Mouse (Mus musculus): Measurements from ENCODE around the gene Nr6a1. TPM values are rescaled to one million over a fixed set of nuclear protein-coding genes. Genes with fewer than 3 reads are reported as not detected.

Gene Nr6a1
- polyA plus RNA-seq, 1 experiment from 2014 or later = 3.3 TPM

GRCm38 (mm10) chr2:38926145-38926891, 1.2 kb downstream of the Nr6a1 start:
- WGBS = 0% methylated on average over 45 of the region's 53 CpGs
- H3K4me1 ChIP-seq (ENCODE audit: control insufficient read depth, insufficient read depth, low read length) = peaks cover 12% of the 10 kb centered on the region
- peak overlapping the region; percentile 53 for H3K9ac ChIP-seq (replicated peaks; ENCODE audit: low read depth, low read length)
- H3K9me3 ChIP-seq (ENCODE audit: control insufficient read depth, low read length) = no peaks in the 10 kb centered on the region
- H3K36me3 ChIP-seq (ENCODE audit: control insufficient read depth, insufficient read depth, low read length) = no peaks in the 10 kb centered on the region
- H3K27me3 ChIP-seq (ENCODE audit: control insufficient read depth, insufficient read depth, low read length) = no peaks in the 10 kb centered on the region
- peak; percentile 92 for ATAC-seq (ENCODE audit: low read depth)
- peak overlapping the region; percentile 89 for H3K4me3 ChIP-seq (ENCODE audit: low read depth, low read length)
- peak overlapping the region; percentile 76 for H3K27ac ChIP-seq (ENCODE audit: low read depth, low read length)
- peak overlapping the region; percentile 85 for H3K4me2 ChIP-seq (ENCODE audit: low read depth, low read length)

- H3K27ac ChIP-seq (ENCODE audit: low read depth, low read length) = peak overlapping the region; percentile 76
These were observed 2.1 kb downstream of the Nr6a1 start for GRCm38 (mm10) chr2:38925171-38926080.

GRCm38 (mm10) chr2:38924571-38924970, 2.9 kb downstream of the Nr6a1 start:
- H3K4me1 ChIP-seq (ENCODE audit: control insufficient read depth, insufficient read depth, low read length) = peaks cover 12% of the 10 kb centered on the region
- H3K27ac ChIP-seq (ENCODE audit: low read depth, low read length) = no peak overlapping the region
- peak overlapping the region; percentile 53; the same call in 1 of the 2 replicates for H3K9ac ChIP-seq (replicated peaks; ENCODE audit: low read depth, low read length)
- no peaks in the 10 kb centered on the region for H3K36me3 ChIP-seq (ENCODE audit: control insufficient read depth, insufficient read depth, low read length)
- ATAC-seq (ENCODE audit: low read depth) = no peak
- no peaks in the 10 kb centered on the region for H3K9me3 ChIP-seq (ENCODE audit: control insufficient read depth, low read length)
- 3% methylated on average over 10 of the region's 10 CpGs for WGBS
- peak overlapping the region; percentile 89 for H3K4me3 ChIP-seq (ENCODE audit: low read depth, low read length)
- no peaks in the 10 kb centered on the region for H3K27me3 ChIP-seq (ENCODE audit: control insufficient read depth, insufficient read depth, low read length)
- peak overlapping the region; percentile 85 for H3K4me2 ChIP-seq (ENCODE audit: low read depth, low read length)

More at GRCm38 (mm10) chr2:38925171-38926080, 2.1 kb downstream of the Nr6a1 start:
- Histone ChIP-seq H3K4me1 (ENCODE audit: control insufficient read depth, insufficient read depth, low read length) (peaks cover 12% of the 10 kb centered on the region), H3K9ac (replicated peaks; ENCODE audit: low read depth, low read length) (peak overlapping the region; percentile 53), H3K4me3 (ENCODE audit: low read depth, low read length) (peak overlapping the region; percentile 89), H3K4me2 (ENCODE audit: low read depth, low read length) (peak overlapping the region; percentile 85), H3K9me3 (ENCODE audit: control insufficient read depth, low read length) (no peaks in the 10 kb centered on the region), H3K27me3 (ENCODE audit: control insufficient read depth, insufficient read depth, low read length) (no peaks in the 10 kb centered on the region), H3K36me3 (ENCODE audit: control insufficient read depth, insufficient read depth, low read length) (no peaks in the 10 kb centered on the region)
- WGBS = under 1% methylated on average over 46 of the region's 51 CpGs
- ATAC-seq (ENCODE audit: low read depth) = peak; percentile 71

GRCm38 (mm10) chr2:38923911-38924310, 3.6 kb downstream of the Nr6a1 start:
- Histone ChIP-seq H3K4me3 (ENCODE audit: low read depth, low read length) (peak overlapping the region; percentile 89; the same call in 1 of the 2 replicates), H3K9me3 (ENCODE audit: control insufficient read depth, low read length) (no peaks in the 10 kb centered on the region), H3K9ac (replicated peaks; ENCODE audit: low read depth, low read length) (no peak overlapping the region), H3K36me3 (ENCODE audit: control insufficient read depth, insufficient read depth, low read length) (no peaks in the 10 kb centered on the region), H3K4me1 (ENCODE audit: control insufficient read depth, insufficient read depth, low read length) (peaks cover 12% of the 10 kb centered on the region), H3K27me3 (ENCODE audit: control insufficient read depth, insufficient read depth, low read length) (no peaks in the 10 kb centered on the region), H3K27ac (ENCODE audit: low read depth, low read length) (no peak overlapping the region), H3K4me2 (ENCODE audit: low read depth, low read length) (no peak overlapping the region)
- ATAC-seq (ENCODE audit: low read depth) = no peak
- 24% methylated on average over 2 of the region's 2 CpGs for WGBS

- no peak overlapping the region for H3K9ac ChIP-seq (replicated peaks; ENCODE audit: low read depth, low read length)
- no peak for ATAC-seq (ENCODE audit: low read depth)
- no peaks in the 10 kb centered on the region for H3K27me3 ChIP-seq (ENCODE audit: control insufficient read depth, insufficient read depth, low read length)
- H3K4me3 ChIP-seq (ENCODE audit: low read depth, low read length) = no peak overlapping the region
- H3K4me2 ChIP-seq (ENCODE audit: low read depth, low read length) = no peak overlapping the region
- 9% methylated on average over 3 of the region's 3 CpGs for WGBS
- H3K4me1 ChIP-seq (ENCODE audit: control insufficient read depth, insufficient read depth, low read length) = peaks cover 12% of the 10 kb centered on the region
- no peaks in the 10 kb centered on the region for H3K36me3 ChIP-seq (ENCODE audit: control insufficient read depth, insufficient read depth, low read length)
- H3K9me3 ChIP-seq (ENCODE audit: control insufficient read depth, low read length) = no peaks in the 10 kb centered on the region
- H3K27ac ChIP-seq (ENCODE audit: low read depth, low read length) = no peak overlapping the region
These were observed 4.0 kb downstream of the Nr6a1 start for GRCm38 (mm10) chr2:38923471-38923870.

GRCm38 (mm10) chr2:38921374-38921773, 6.1 kb downstream of the Nr6a1 start:
- no peaks in the 10 kb centered on the region for H3K27me3 ChIP-seq (ENCODE audit: control insufficient read depth, insufficient read depth, low read length)
- ATAC-seq (ENCODE audit: low read depth) = no peak
- no peak overlapping the region for H3K4me3 ChIP-seq (ENCODE audit: low read depth, low read length)
- no peaks in the 10 kb centered on the region for H3K36me3 ChIP-seq (ENCODE audit: control insufficient read depth, insufficient read depth, low read length)
- no peaks in the 10 kb centered on the region for H3K9me3 ChIP-seq (ENCODE audit: control insufficient read depth, low read length)
- no peak overlapping the region for H3K4me2 ChIP-seq (ENCODE audit: low read depth, low read length)
- H3K27ac ChIP-seq (ENCODE audit: low read depth, low read length) = no peak overlapping the region
- H3K4me1 ChIP-seq (ENCODE audit: control insufficient read depth, insufficient read depth, low read length) = peaks cover 12% of the 10 kb centered on the region
- no peak overlapping the region for H3K9ac ChIP-seq (replicated peaks; ENCODE audit: low read depth, low read length)
- WGBS = 10% methylated on average over 1 of the region's 1 CpGs

GRCm38 (mm10) chr2:38916947-38917691, 10.4 kb downstream of the Nr6a1 start:
- no peak overlapping the region for H3K4me2 ChIP-seq (ENCODE audit: low read depth, low read length)
- WGBS = 19% methylated on average over 4 of the region's 4 CpGs
- no peak overlapping the region for H3K9ac ChIP-seq (replicated peaks; ENCODE audit: low read depth, low read length)
- H3K4me1 ChIP-seq (ENCODE audit: control insufficient read depth, insufficient read depth, low read length) = peaks cover 2% of the 10 kb centered on the region; the same call in 1 of the 2 replicates
- no peaks in the 10 kb centered on the region for H3K27me3 ChIP-seq (ENCODE audit: control insufficient read depth, insufficient read depth, low read length)
- no peaks in the 10 kb centered on the region for H3K36me3 ChIP-seq (ENCODE audit: control insufficient read depth, insufficient read depth, low read length)
- no peak overlapping the region for H3K27ac ChIP-seq (ENCODE audit: low read depth, low read length)
- no peaks in the 10 kb centered on the region for H3K9me3 ChIP-seq (ENCODE audit: control insufficient read depth, low read length)
- no peak overlapping the region for H3K4me3 ChIP-seq (ENCODE audit: low read depth, low read length)
- no peak for ATAC-seq (ENCODE audit: low read depth)

- Histone ChIP-seq H3K36me3 (ENCODE audit: control insufficient read depth, insufficient read depth, low read length) (no peaks in the 10 kb centered on the region), H3K27ac (ENCODE audit: low read depth, low read length) (no peak overlapping the region), H3K9me3 (ENCODE audit: control insufficient read depth, low read length) (no peaks in the 10 kb centered on the region), H3K4me2 (ENCODE audit: low read depth, low read length) (no peak overlapping the region), H3K4me1 (ENCODE audit: control insufficient read depth, insufficient read depth, low read length) (peaks cover 2% of the 10 kb centered on the region; the same call in 1 of the 2 replicates), H3K27me3 (ENCODE audit: control insufficient read depth, insufficient read depth, low read length) (no peaks in the 10 kb centered on the region), H3K4me3 (ENCODE audit: low read depth, low read length) (no peak overlapping the region), H3K9ac (replicated peaks; ENCODE audit: low read depth, low read length) (no peak overlapping the region)
- WGBS = 11% methylated on average over 4 of the region's 4 CpGs
- ATAC-seq (ENCODE audit: low read depth) = 0 out of 2 replicates have a peak, but pooled peaks have one; percentile 60
These were observed 12.5 kb downstream of the Nr6a1 start for GRCm38 (mm10) chr2:38914965-38915364.
